Mouse (Mus musculus) midbrain, postnatal 0 days (tissue): ENCODE measurements around the gene Anapc16. TPM values are rescaled to one million over a fixed set of nuclear protein-coding genes. Genes with fewer than 3 reads are reported as not detected.

Experiments used
- ATAC-seq: fragments of 200-750 bp; cut with Nextera tagmentation; 2 replicates; pipeline ENCODE4 v1.8.0; 2017; ENCODE audit warnings: moderate number of reproducible peaks, mild to moderate bottlenecking, moderate TSS enrichment, moderate library complexity; ENCODE audit not compliant: low FRiP score
- DNase-seq: peaks from one replicate; pipeline ENCODE4 v3.0.0-alpha.2; 2015; ENCODE audit warnings: low spot score
- H3K27ac ChIP-seq: fragments of 300-500 bp; sonication (generic); 2 replicates; pipeline ENCODE4 v1.5.1; 2014; ENCODE audit warnings: low read depth, mild to moderate bottlenecking, low read length, mixed read lengths
- H3K27me3 ChIP-seq: fragments of 300-500 bp; sonication (generic); 2 replicates; pipeline ENCODE4 v1.6.1; 2014; ENCODE audit warnings: low read length, control low read depth, mixed read lengths; ENCODE audit not compliant: insufficient read depth
- H3K36me3 ChIP-seq: fragments of 300-500 bp; sonication (generic); 2 replicates; pipeline ENCODE4 v1.6.1; 2014; ENCODE audit warnings: low read length, control low read depth, mixed read lengths; ENCODE audit not compliant: insufficient read depth
- H3K4me1 ChIP-seq: fragments of 300-500 bp; sonication (generic); 2 replicates; pipeline ENCODE4 v1.6.1; 2014; ENCODE audit warnings: mild to moderate bottlenecking, control low read depth, antibody characterized with exemption, low read length, mixed read lengths; ENCODE audit not compliant: insufficient read depth
- H3K4me2 ChIP-seq: fragments of 300-500 bp; sonication (generic); 2 replicates; pipeline ENCODE4 v1.6.1; 2014; ENCODE audit warnings: low read depth, mild to moderate bottlenecking, low read length, mixed read lengths; ENCODE audit not compliant: poor library complexity, severe bottlenecking
- H3K4me3 ChIP-seq: fragments of 300-500 bp; sonication (generic); 2 replicates; pipeline ENCODE4 v1.5.1; 2014; ENCODE audit warnings: low read depth, mild to moderate bottlenecking, low read length, moderate library complexity
- H3K9ac ChIP-seq: fragments of 300-500 bp; sonication (generic); replicated peaks from 2 replicates; pipeline ENCODE4 v1.6.1; 2014; ENCODE audit warnings: mild to moderate bottlenecking, low read length, moderate library complexity, mixed read lengths; ENCODE audit not compliant: poor library complexity, severe bottlenecking
- H3K9me3 ChIP-seq: fragments of 300-500 bp; sonication (generic); 2 replicates; pipeline ENCODE4 v1.6.1; 2016; ENCODE audit warnings: low read length, control low read depth
- CTCF ChIP-seq: IDR thresholded peaks from 2 replicates; pipeline ENCODE4 v1.5.1; 2016; ENCODE audit warnings: antibody characterized with exemption, mild to moderate bottlenecking
- WGBS: fragments of 180-500 bp; shearing (Covaris S2); extraction: QIAGEN DNeasy Blood & Tissue Kit; methylation state at CpG from one replicate; pipeline ENCODE4 v1.1.7; 2014; 5-methylcytosine and 5-hydroxymethylcytosine counted together
- polyA plus RNA-seq: library from polyadenylated mRNA; unstranded; fragments of >200 nt; fragmentation: Nextera tagmentation; extraction: Ambion mirVana; gene quantifications from 2 replicates; pipeline ENCODE4 v1.2.1, GENCODE M21; 2015
- total RNA-seq: library from RNA; depleted of rRNA; stranded (reverse); fragments of >200 nt; gene quantifications from 2 replicates; pipeline ENCODE4 v1.2.3, GENCODE M21; 2014

The Anapc16 gene
- total and polyA plus RNA-seq, 2 experiments from 2014 or later, result 57.4 to 118 TPM

DNA sequence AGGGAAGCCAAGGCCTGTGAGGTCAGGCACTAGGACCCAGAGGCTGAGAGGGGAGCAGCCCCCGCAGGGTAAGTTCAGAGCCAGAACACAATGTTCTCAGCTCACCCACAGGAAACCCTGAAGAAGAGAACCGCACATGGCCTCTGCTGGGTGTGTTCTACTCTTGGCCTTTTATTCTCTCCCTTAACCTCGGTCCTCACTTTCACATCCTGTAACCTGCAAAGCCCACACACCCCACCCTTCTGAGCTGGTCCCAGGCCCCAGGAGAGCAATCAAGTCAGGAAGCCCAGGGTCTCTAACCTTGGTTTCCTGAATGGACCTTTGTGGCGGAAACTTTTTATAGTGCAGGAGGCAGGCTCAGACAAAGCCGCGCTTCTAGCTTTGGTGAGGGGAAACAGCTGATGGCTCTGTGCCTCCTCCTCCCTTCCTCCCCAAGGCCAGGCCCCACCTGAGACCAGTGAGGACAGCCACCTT is 28.7 kb downstream of the Anapc16 start:
- Histone ChIP-seq H3K27me3 (no peaks in the 10 kb centered on the region), H3K4me3 (no peak overlapping the region), H3K9me3 (no peaks in the 10 kb centered on the region), H3K4me2 (no peak overlapping the region), H3K27ac (peak overlapping the region; percentile 8; the same call in 1 of the 2 replicates), H3K4me1 (0 out of 2 replicates have a peak, but pooled peaks cover 9% of the 10 kb centered on the region), H3K36me3 (no peaks in the 10 kb centered on the region), H3K9ac (no peak overlapping the region)
- no peak for TF ChIP-seq CTCF
- DNase-seq (peak; percentile 51), ATAC-seq (no peak; the same call in 1 of the 2 replicates)
- WGBS, result 18% methylated on average over 6 of the region's 6 CpGs

GRCm38 (mm10) chr10:59973400-59973799 is 29.5 kb downstream of the Anapc16 start:
- Histone ChIP-seq H3K27ac (peak overlapping the region; percentile 4; the same call in 1 of the 2 replicates), H3K27me3 (no peaks in the 10 kb centered on the region), H3K9me3 (no peaks in the 10 kb centered on the region), H3K4me2 (no peak overlapping the region), H3K9ac (no peak overlapping the region), H3K4me3 (no peak overlapping the region), H3K36me3 (no peaks in the 10 kb centered on the region), H3K4me1 (0 out of 2 replicates have a peak, but pooled peaks cover 6% of the 10 kb centered on the region)
- ATAC-seq, result no peak
- WGBS, result 87% methylated on average over 4 of the region's 4 CpGs
- DNase-seq, result no peak
- no peak for TF ChIP-seq CTCF

DNA sequence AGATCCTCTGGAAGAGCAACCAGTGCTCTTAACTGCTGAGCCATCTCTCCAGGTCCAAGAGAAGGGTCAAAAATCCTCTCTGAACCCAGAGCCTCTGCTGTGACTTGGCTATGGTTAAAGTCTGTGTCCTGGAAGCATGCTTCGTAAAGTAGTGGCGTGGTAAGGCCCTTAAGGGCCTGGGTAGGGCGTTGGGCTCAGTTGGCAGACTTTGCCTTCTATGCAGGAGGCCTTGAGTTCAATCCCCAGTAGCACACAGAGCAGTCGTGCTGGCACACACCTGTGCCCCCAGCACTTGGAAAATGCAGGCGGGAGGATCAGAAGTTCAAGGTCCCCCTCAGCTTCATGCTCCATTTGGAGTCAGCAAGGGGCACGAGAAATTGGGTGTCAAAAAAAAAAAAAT is 29.9 kb downstream of the Anapc16 start:
- TF ChIP-seq CTCF, result no peak
- H3K36me3 ChIP-seq, result no peaks in the 10 kb centered on the region
- no peak overlapping the region for H3K4me3 ChIP-seq
- 0 out of 2 replicates have a peak, but pooled peaks cover 6% of the 10 kb centered on the region for H3K4me1 ChIP-seq
- DNase-seq (no peak), ATAC-seq (no peak)
- H3K27me3 ChIP-seq, result no peaks in the 10 kb centered on the region
- H3K9me3 ChIP-seq, result no peaks in the 10 kb centered on the region
- WGBS, result 83% methylated on average over 6 of the region's 6 CpGs
- no peak overlapping the region for H3K4me2 ChIP-seq
- no peak overlapping the region; the same call in 1 of the 2 replicates for H3K27ac ChIP-seq
- no peak overlapping the region for H3K9ac ChIP-seq

DNA sequence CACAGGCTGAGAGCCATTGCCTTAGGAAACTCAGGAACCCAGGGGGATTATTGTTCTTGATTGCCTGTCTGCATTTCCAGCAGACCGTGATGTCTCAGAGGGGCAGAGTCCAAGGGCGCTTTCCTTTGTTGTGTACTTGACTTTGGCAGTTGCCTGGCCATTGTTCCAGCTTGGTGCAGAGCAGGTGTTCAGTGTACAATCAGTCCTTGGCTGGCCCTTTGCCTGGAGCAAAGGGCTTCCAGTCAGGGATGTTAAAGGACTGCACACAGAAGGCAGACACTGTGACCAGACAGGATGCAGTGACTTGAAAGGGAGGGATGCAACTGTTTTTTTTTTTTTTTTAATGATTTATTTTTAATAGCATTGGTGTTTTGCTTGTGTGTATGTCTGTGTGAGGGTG is 30.4 kb downstream of the Anapc16 start:
- H3K36me3 ChIP-seq, result no peaks in the 10 kb centered on the region
- H3K4me2 ChIP-seq, result no peak overlapping the region
- TF ChIP-seq CTCF, result no peak
- no peak overlapping the region for H3K9ac ChIP-seq
- 46% methylated on average over 2 of the region's 2 CpGs for WGBS
- H3K27ac ChIP-seq, result no peak overlapping the region
- DNase-seq (no peak), ATAC-seq (no peak)
- H3K4me1 ChIP-seq, result 0 out of 2 replicates have a peak, but pooled peaks cover 6% of the 10 kb centered on the region
- H3K4me3 ChIP-seq, result no peak overlapping the region
- no peaks in the 10 kb centered on the region for H3K27me3 ChIP-seq
- no peaks in the 10 kb centered on the region for H3K9me3 ChIP-seq

DNA sequence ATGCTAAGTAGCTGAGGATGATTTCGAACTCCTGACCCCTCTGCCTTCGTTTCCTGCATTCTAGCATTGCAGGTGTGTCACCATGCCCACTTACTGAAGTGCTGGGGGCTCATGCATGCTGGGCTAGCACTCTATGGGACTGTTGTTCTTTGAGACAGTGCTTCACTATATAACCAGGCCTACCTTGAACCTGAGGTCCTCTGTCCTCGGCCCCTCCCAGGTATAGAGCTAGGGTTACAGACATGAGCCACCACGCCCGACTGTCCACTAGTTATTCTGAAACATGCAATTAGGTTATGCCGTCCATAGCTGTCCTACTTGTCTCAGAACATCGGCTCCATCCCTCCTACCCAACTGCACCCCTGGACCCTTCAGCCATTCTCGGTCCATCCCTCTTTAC is 31.1 kb downstream of the Anapc16 start:
- ATAC-seq, result no peak
- no peak for TF ChIP-seq CTCF
- no peak overlapping the region for H3K9ac ChIP-seq

DNA sequence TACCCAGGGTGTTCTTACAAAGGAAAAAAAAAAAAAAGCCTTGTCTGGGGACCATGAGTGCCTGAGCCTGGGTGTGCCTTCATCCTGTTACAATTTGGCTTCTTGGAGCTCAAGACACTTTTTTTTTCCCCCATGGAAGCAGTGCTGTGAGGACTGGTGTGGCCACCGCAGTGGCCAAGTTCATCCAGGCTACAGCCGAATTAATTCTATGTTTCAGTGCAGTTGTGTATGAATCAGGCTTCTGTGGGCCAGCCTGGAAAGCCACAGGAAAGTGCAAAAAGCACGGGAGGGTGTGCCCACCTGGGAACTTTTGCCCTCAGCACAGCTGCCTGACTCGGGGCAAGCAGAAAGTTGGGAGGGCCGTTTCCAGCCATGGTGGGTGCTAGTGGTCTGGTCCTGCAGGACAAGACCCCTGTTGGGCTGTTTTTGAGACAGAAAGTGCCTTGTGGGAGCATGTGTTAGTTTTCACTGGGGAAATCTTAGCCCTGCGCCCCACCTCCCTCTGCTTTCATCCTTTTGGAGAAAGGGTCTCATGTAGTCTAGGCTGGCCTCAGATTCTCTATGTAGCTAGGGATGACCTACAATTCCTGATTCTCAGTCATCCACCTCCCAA is 32.4 kb downstream of the Anapc16 start:
- H3K36me3 ChIP-seq, result no peaks in the 10 kb centered on the region
- H3K4me1 ChIP-seq, result 0 out of 2 replicates have a peak, but pooled peaks cover 6% of the 10 kb centered on the region
- DNase-seq, result no peak
- TF ChIP-seq CTCF, result no peak
- no peak for ATAC-seq
- H3K4me2 ChIP-seq, result peak overlapping the region; percentile 77
- no peaks in the 10 kb centered on the region for H3K9me3 ChIP-seq
- H3K27me3 ChIP-seq, result no peaks in the 10 kb centered on the region
- peak overlapping the region; percentile 97 for H3K27ac ChIP-seq
- 29% methylated on average over 6 of the region's 6 CpGs for WGBS
- peak overlapping the region; percentile 92 for H3K9ac ChIP-seq
- H3K4me3 ChIP-seq, result peak overlapping the region; percentile 57; the same call in 1 of the 2 replicates

More for the DNA sequence above, 31.1 kb downstream of the Anapc16 start:
- no peaks in the 10 kb centered on the region for H3K36me3 ChIP-seq
- H3K27me3 ChIP-seq, result no peaks in the 10 kb centered on the region
- H3K4me3 ChIP-seq, result no peak overlapping the region
- no peak overlapping the region for H3K27ac ChIP-seq
- 0 out of 2 replicates have a peak, but pooled peaks cover 6% of the 10 kb centered on the region for H3K4me1 ChIP-seq
- 95% methylated on average over 8 of the region's 8 CpGs for WGBS
- no peaks in the 10 kb centered on the region for H3K9me3 ChIP-seq
- H3K4me2 ChIP-seq, result no peak overlapping the region
- no peak for DNase-seq
